Mouse (Mus musculus) CD8-positive naive resting alpha-beta T cell, adult 57 days (primary cell): ENCODE data around the gene Sycp2l. TPM values are rescaled to one million over a fixed set of nuclear protein-coding genes. Genes with fewer than 3 reads are reported as not detected.

Experiments
- total RNA-seq: library from RNA; stranded (reverse); gene quantifications from one replicate; pipeline ENCODE4 v1.2.4, GENCODE M21; 2023

Sycp2l gene
- total RNA-seq, result not detected

GRCm38 (mm10) chr13:41113940-41114339, at the start of gene Sycp2l:
Sycp2l (plus strand) TSS chr13:41114307.

GRCm38 (mm10) chr13:41079421-41079780, 34.7 kb upstream of the Sycp2l start, which contains the start of gene Mak:
Mak (minus strand) TSS chr13:41079706.

GRCm38 (mm10) chr13:41110935-41111334, 3.2 kb upstream of the Sycp2l start, which contains the start of gene Gcm2:
Gcm2 (minus strand) TSS chr13:41111035.

GRCm38 (mm10) chr13:41220304-41220834, 106.3 kb downstream of the Sycp2l start, which contains the start of gene Elovl2:
Elovl2 (minus strand) TSS chr13:41220405.

Other genes starting within 250 kb of the Sycp2l start
- 65.7 TPM for gene Pak1ip1, start 113.3 kb upstream of the Sycp2l start, total RNA-seq
- gene Tmem14c, start 98.0 kb upstream of the Sycp2l start, total RNA-seq, result 33.6 TPM
- gene Mak, start 34.6 kb upstream of the Sycp2l start, total RNA-seq, result not detected
- not detected for gene Gcm2, start 3.3 kb upstream of the Sycp2l start, total RNA-seq
- 0.12 TPM for gene Elovl2, start 106.1 kb downstream of the Sycp2l start, total RNA-seq
- 5.9 TPM for gene Smim13, start 135.5 kb downstream of the Sycp2l start, total RNA-seq
- gene Gm17364, start 159.7 kb downstream of the Sycp2l start, total RNA-seq, result not detected